Mouse (Mus musculus) small intestine, adult 2 months (tissue): ENCODE data around the gene Eml3.

Source experiments
- CTCF ChIP-seq: fragments of 200-500 bp; IDR thresholded peaks from 2 replicates; pipeline ENCODE4 v1.5.1; 2012; ENCODE audit warnings: low read depth, mild to moderate bottlenecking, control low read depth, inconsistent platforms, low read length, moderate library complexity, mixed read lengths; ENCODE audit not compliant: insufficient replicate concordance, insufficient read length; ENCODE audit errors: extremely low read depth
- POLR2A ChIP-seq: fragments of 200-500 bp; IDR thresholded peaks from 2 replicates; pipeline ENCODE4 v1.6.1; 2012; ENCODE audit warnings: low read depth, mild to moderate bottlenecking, control low read depth, inconsistent platforms, low read length, moderate library complexity

- TF ChIP-seq CTCF (no peak), POLR2A (no peak)
These were observed 9.7 kb upstream of the Eml3 start for GRCm38 (mm10) chr19:8919684-8920072.
